Mouse (Mus musculus): ENCODE measurements around the gene Tmem100.

DNA sequence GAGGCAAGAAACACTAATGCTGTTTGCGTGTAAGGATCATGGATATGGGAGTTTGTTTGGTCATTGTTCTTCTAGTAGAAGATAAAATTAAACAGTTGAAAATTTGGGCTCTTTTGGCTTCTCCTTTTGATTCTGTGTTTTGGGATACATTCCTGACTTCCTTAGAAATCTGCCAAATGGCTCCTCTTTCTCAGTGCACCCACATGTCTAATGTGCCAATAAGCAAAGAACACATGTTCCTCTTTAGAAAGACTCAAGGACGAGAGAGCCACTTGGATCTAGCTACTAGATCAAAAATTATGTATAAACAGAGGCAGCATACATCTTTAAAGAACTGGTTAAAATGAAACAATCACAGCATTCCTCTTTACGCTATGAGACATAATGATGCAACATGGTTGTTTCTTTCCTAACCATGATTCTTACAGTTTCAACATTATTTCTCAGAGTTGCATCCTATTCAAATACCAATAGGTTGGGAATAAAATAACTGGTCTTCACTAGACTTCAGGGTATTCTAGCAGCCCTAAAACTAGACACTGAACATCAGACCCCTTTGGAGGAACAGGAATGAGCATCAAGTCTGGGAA lies 50.6 kb downstream of the Tmem100 start:
- no peak for TF ChIP-seq CTCF (IDR thresholded peaks at IDR 0.05; ENCODE audit: low read depth)
- TF ChIP-seq EP300 (IDR thresholded peaks at IDR 0.05; ENCODE audit: low read depth) = no peak

All from liver, postnatal 0 days (tissue).